Mouse (Mus musculus) heart, embryonic 11.5 days (tissue): ENCODE data around the gene Sh3glb2. TPM values are rescaled to one million over a fixed set of nuclear protein-coding genes. Genes with fewer than 3 reads are reported as not detected.

ENCODE experiments used
- ATAC-seq: fragments of 200-750 bp; cut with Nextera tagmentation; replicated peaks from 2 replicates; pipeline ENCODE4 v1.8.0; 2017; ENCODE audit warnings: moderate library complexity; ENCODE audit not compliant: insufficient number of reproducible peaks, low FRiP score, low TSS enrichment
- H3K27ac ChIP-seq: fragments of 300-500 bp; sonication (generic); 2 replicates; pipeline ENCODE4 v1.5.1; 2014; ENCODE audit warnings: mild to moderate bottlenecking, low read depth, low read length
- H3K27me3 ChIP-seq: fragments of 300-500 bp; sonication (generic); 2 replicates; pipeline ENCODE4 v1.6.1; 2014; ENCODE audit warnings: mild to moderate bottlenecking, low read length, mixed read lengths; ENCODE audit not compliant: control insufficient read depth, insufficient read depth
- H3K36me3 ChIP-seq: fragments of 300-500 bp; sonication (generic); 2 replicates; pipeline ENCODE4 v1.6.1; 2014; ENCODE audit warnings: mild to moderate bottlenecking, low read length, moderate library complexity, mixed read lengths; ENCODE audit not compliant: control insufficient read depth, insufficient read depth
- H3K4me1 ChIP-seq: fragments of 300-500 bp; sonication (generic); 2 replicates; pipeline ENCODE4 v1.6.1; 2014; ENCODE audit warnings: low read length; ENCODE audit not compliant: control insufficient read depth, insufficient read depth
- H3K4me2 ChIP-seq: fragments of 300-500 bp; sonication (generic); 2 replicates; pipeline ENCODE4 v1.6.1; 2014; ENCODE audit warnings: mild to moderate bottlenecking, moderate library complexity
- H3K4me3 ChIP-seq: fragments of 300-500 bp; sonication (generic); 2 replicates; pipeline ENCODE4 v1.5.1; 2014; ENCODE audit warnings: low read depth, low read length
- H3K9ac ChIP-seq: fragments of 300-500 bp; sonication (generic); 2 replicates; pipeline ENCODE4 v1.6.1; 2014; ENCODE audit warnings: mild to moderate bottlenecking, low read depth, low read length, moderate library complexity
- H3K9me3 ChIP-seq: fragments of 300-500 bp; sonication (generic); replicated peaks from 2 replicates; pipeline ENCODE4 v1.6.1; 2016; ENCODE audit warnings: low read length; ENCODE audit not compliant: control insufficient read depth
- WGBS: fragments of 180-500 bp; shearing (Covaris S2); extraction: QIAGEN DNeasy Blood & Tissue Kit; methylation state at CpG from one replicate; pipeline ENCODE4 v1.1.7; 2014; ENCODE audit not compliant: insufficient replicate concordance; 5-methylcytosine and 5-hydroxymethylcytosine counted together
- polyA plus RNA-seq: library from polyadenylated mRNA; unstranded; fragments of >200 nt; fragmentation: Nextera tagmentation; extraction: Ambion mirVana; gene quantifications from 2 replicates; pipeline ENCODE4 v1.2.1, GENCODE M21; 2014

Gene Sh3glb2
- polyA plus RNA-seq: 78.8 and 80.2 TPM in 2 replicates

DNA sequence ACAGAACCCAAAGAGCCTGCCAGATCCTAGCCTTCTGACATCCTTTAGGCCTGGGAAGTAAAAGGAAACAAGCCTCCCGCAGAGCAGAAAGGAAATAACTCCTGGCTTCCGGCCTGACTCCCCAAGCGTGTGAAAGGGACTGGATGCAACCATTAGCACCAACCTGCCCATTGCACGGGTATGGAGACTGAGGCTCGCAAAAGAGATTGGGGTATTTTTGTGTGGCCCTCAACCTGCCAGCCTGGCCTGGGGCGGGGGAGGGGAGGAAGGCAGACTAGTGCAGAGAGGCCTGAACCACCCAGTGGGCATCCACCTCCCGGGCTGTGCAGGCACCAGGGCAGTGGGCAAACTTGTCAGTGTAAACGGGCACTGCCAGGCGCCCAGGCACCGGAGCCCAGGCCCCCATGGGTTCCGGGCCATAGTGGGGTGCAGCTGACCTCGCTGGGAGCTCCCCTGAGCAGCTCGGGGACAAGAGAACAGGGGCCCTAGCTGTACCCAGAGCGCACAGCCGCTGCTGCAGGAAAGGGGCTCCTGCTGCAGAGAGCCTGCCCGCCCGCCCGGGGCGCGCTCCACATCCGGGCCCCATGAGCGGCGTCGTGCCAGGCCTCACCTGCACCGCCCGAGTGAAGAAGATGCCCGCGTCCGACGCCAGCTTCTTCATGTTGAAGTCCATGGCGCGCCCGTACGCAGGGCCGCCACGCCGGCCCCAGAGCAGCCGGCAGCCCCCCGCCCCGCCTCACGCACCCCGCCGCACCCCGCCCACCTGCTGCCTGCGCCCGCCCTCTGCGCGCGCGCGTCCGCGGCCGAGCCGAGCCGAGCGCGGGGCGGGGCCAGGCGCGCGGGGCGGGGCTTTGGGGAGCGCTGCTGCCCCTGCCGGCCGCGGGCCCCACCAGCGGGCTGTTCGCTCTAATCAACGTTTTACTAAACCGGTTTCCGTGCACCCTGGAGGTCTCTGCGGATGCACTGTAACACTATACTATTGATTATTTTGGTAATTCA, at the start of gene Sh3glb2:
Gene Sh3glb2, minus strand, starts transcription at position 805 of the 999 bp plus-strand sequence.
- Histone ChIP-seq H3K4me2 (peak within 1 kb of the TSS; percentile 95), H3K9me3 (no peaks in the 10 kb centered on the region; the same call in 1 of the 2 replicates), H3K9ac (peak within 1 kb of the TSS; percentile 85), H3K4me1 (peaks cover 36% of the 10 kb centered on the region), H3K4me3 (peak within 1 kb of the TSS; percentile 89), H3K27ac (peak within 1 kb of the TSS; percentile 24), H3K27me3 (no peaks in the 10 kb centered on the region), H3K36me3 (peaks cover 1% of the 10 kb centered on the region; the same call in 1 of the 2 replicates)
- ATAC-seq: peak; percentile 70
- 3% methylated on average over 51 of the region's 73 CpGs for WGBS

DNA sequence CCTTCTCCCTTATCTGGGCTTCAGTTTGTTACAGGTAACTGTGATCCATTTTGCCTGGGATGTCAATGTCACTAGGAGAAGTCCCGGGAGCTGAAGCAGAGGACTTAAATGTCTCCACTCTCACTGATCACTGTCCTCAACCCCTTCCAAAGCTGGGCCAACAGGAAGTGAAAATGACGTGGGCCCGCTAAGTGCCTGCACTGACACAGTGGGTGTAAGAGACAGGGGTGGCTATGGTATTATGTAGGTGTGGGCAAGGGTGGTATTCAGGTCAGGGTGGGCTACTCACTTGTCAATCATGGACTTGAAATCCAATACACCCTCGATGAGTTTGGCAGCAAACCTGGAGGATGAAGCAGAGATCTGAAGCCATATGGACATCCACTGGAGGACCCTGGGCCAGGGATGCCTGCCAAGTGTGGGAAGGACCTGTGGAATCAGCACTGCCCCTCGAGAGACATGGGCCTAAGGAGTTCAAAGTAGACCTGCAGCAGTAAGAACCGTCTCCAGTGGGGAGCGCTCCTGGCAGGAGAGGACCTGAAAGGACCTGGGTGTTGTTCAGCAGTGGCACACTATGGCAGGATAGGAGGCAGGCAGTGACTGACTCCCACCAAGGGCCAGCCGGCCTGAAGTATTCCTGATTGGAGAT, 49.4 kb upstream of the Sh3glb2 start:
- Histone ChIP-seq H3K4me1 (peaks cover 3% of the 10 kb centered on the region; the same call in 1 of the 2 replicates), H3K9me3 (no peaks in the 10 kb centered on the region), H3K27ac (no peak overlapping the region), H3K27me3 (no peaks in the 10 kb centered on the region), H3K9ac (no peak overlapping the region), H3K36me3 (peaks cover 19% of the 10 kb centered on the region), H3K4me2 (no peak overlapping the region), H3K4me3 (no peak overlapping the region)
- WGBS: 81% methylated on average over 8 of the region's 8 CpGs
- no peak for ATAC-seq

DNA sequence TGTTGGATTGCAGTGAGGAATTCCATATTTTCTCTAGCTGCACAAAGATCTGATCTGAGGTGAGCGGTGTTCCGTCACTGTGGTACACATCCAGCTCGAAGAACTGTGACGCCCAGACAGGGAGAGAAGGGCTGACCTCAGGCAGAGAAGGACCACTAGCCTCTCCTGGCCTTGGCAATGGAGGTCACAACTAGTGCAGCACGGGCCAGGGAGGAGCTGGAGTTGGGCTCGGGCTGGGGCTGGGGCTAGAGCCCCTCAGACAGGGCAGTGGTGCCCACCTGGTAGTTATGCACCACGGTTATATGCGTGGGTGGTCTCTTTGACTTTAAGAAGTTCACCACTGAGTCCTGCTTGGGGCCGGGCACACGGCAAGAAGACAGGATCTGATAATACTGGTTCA, 48.6 kb upstream of the Sh3glb2 start:
- ATAC-seq: no peak
- no peak overlapping the region for H3K4me2 ChIP-seq
- peaks cover 20% of the 10 kb centered on the region for H3K36me3 ChIP-seq
- no peak overlapping the region for H3K27ac ChIP-seq
- no peak overlapping the region for H3K9ac ChIP-seq
- no peak overlapping the region for H3K4me3 ChIP-seq
- no peaks in the 10 kb centered on the region for H3K27me3 ChIP-seq
- H3K4me1 ChIP-seq: peaks cover 3% of the 10 kb centered on the region; the same call in 1 of the 2 replicates
- WGBS: 83% methylated on average over 10 of the region's 10 CpGs
- no peaks in the 10 kb centered on the region for H3K9me3 ChIP-seq

GRCm38 (mm10) chr2:30407221-30407620, 48.1 kb upstream of the Sh3glb2 start:
- 81% methylated on average over 2 of the region's 2 CpGs for WGBS
- Histone ChIP-seq H3K27me3 (no peaks in the 10 kb centered on the region), H3K9ac (no peak overlapping the region), H3K27ac (no peak overlapping the region), H3K4me3 (no peak overlapping the region), H3K4me2 (no peak overlapping the region), H3K9me3 (no peaks in the 10 kb centered on the region), H3K36me3 (peaks cover 21% of the 10 kb centered on the region), H3K4me1 (peaks cover 3% of the 10 kb centered on the region; the same call in 1 of the 2 replicates)
- no peak for ATAC-seq

- Histone ChIP-seq H3K9ac (no peak overlapping the region), H3K4me2 (no peak overlapping the region), H3K36me3 (peaks cover 24% of the 10 kb centered on the region), H3K9me3 (no peaks in the 10 kb centered on the region), H3K4me1 (no peaks in the 10 kb centered on the region), H3K4me3 (no peak overlapping the region), H3K27ac (no peak overlapping the region), H3K27me3 (no peaks in the 10 kb centered on the region)
- no peak for ATAC-seq
- 90% methylated on average over 1 of the region's 1 CpGs for WGBS
Observed at GRCm38 (mm10) chr2:30403870-30404269, 44.7 kb upstream of the Sh3glb2 start.

DNA sequence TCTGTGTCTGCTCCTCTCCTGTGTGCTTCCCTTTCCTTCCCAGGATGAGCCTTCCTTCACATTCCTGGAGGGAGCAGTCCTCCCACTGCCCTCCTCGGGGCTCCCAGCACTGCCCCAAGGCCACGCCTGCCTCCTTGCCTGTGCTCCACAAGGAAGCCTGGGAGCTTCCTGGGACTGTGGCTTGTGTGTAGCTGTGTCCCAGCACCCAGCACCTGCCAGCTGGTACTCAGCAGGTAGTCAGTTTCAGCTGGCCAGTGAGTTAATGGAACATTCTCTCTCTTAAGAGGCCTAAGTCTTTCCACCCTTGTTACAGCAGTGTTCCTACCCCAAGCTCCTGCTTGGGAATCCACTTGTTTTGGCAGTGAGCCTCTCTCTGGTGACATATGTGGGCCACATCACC, 43.7 kb upstream of the Sh3glb2 start:
- Histone ChIP-seq H3K27me3 (no peaks in the 10 kb centered on the region), H3K4me3 (no peak overlapping the region), H3K4me1 (no peaks in the 10 kb centered on the region; the same call in 1 of the 2 replicates), H3K9me3 (no peaks in the 10 kb centered on the region), H3K9ac (no peak overlapping the region), H3K27ac (no peak overlapping the region), H3K36me3 (peaks cover 29% of the 10 kb centered on the region), H3K4me2 (no peak overlapping the region)
- WGBS: 52% methylated on average over 2 of the region's 2 CpGs
- ATAC-seq: no peak

DNA sequence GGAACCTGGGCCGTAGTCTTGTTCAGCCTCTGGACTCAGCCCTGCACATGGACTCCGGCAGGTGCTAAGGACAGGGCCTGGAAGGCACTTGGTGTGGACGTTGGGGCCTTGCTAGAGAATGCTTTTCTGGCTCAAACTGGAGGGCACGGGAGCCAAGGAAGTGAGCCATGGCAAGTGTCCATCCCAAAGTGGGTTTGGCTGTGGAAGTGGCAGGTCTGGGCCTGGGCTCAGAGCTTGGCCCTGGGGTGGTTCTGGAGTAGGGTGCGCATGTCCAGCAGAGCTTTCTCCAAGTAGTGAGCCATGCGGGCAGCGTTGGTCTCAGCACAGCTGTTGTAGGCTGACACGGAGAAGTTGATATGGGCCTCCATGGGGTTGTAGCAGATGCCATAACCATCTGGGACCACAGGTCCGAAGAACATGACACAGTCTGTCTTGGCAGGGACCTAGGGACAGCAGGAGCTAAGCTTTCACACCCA, 43.3 kb upstream of the Sh3glb2 start:
- WGBS: 87% methylated on average over 9 of the region's 9 CpGs
- no peak overlapping the region for H3K27ac ChIP-seq
- H3K9me3 ChIP-seq: no peaks in the 10 kb centered on the region
- no peak overlapping the region for H3K4me2 ChIP-seq
- peaks cover 34% of the 10 kb centered on the region for H3K36me3 ChIP-seq
- H3K27me3 ChIP-seq: no peaks in the 10 kb centered on the region
- no peak overlapping the region for H3K4me3 ChIP-seq
- no peak overlapping the region for H3K9ac ChIP-seq
- H3K4me1 ChIP-seq: no peaks in the 10 kb centered on the region; the same call in 1 of the 2 replicates
- no peak for ATAC-seq

- no peak overlapping the region for H3K9ac ChIP-seq
- no peak for ATAC-seq
- no peak overlapping the region for H3K4me3 ChIP-seq
- H3K9me3 ChIP-seq: no peaks in the 10 kb centered on the region
- H3K4me2 ChIP-seq: no peak overlapping the region
- WGBS: 83% methylated on average over 1 of the region's 1 CpGs
- peaks cover 31% of the 10 kb centered on the region for H3K36me3 ChIP-seq
- no peak overlapping the region for H3K27ac ChIP-seq
- no peaks in the 10 kb centered on the region for H3K27me3 ChIP-seq
- no peaks in the 10 kb centered on the region; the same call in 1 of the 2 replicates for H3K4me1 ChIP-seq
Observed at GRCm38 (mm10) chr2:30401581-30401980, 42.4 kb upstream of the Sh3glb2 start.
